Mouse (Mus musculus) CD4-positive helper T cell, adult 2 months (primary cell): Measurements from ENCODE around the gene Hist1h2an.

ENCODE experiments used
- DNase-seq: peaks from one replicate; pipeline ENCODE4 v3.0.0-alpha.2; 2012; ENCODE audit warnings: low read depth, missing footprints, low spot score

The Hist1h2an gene

GRCm38 (mm10) chr13:21783734-21784161 lies 3.3 kb downstream of the Hist1h2an start:
- peak; percentile 69 for DNase-seq

DNA sequence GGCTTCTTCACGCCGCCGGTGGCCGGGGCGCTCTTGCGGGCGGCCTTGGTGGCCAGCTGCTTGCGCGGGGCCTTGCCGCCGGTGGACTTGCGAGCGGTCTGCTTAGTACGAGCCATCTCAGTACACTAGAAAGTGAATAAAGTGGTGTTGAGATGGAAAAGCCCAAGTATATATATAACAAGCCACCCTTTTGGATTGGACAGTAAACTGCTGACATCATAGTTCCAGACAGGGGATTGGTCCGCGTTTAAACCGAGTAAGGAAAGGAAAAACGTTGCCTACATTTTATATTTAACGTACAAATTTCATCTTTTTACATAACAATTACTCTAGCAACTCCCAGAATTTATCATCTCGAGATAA lies 3.8 kb downstream of the Hist1h2an start, which contains the start of gene Hist1h3i:
Hist1h3i (minus strand) TSS at position 116 of the 363 bp plus-strand sequence.
- DNase-seq, result peak; percentile 89

DNA sequence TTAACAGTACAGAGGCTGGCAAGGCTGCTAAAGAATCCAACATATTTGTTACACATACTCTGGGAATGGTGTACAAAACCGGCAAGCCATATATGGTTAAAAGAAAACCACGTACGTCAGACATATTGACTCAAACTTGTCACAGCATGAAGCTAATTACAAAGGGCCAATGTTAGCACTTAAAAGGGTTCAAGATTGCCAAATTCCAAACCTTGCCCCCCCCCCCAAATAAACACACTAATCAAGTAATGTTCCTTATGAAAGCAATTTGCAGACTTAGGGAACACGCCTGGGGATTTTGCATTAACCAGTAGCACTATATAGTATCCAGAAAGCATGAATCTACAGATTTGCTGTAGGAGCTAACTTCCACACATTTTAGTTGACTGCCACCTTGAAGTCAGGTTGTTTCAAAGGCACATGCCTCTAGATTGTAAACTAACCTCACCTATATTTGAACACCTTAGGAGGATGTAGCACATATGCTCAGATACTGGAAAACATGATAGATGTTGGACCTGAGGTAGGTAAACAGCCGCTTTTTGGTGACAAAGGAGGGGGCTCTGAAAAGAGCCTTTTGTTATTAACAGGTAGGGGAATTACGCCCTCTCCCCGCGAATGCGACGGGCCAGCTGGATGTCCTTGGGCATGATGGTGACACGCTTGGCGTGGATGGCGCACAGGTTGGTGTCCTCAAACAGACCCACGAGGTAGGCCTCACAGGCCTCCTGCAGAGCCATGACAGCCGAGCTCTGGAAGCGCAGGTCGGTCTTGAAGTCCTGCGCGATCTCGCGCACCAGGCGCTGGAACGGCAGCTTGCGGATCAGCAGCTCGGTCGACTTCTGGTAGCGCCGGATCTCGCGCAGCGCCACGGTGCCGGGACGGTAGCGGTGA lies 4.4 kb downstream of the Hist1h2an start:
- peak; percentile 54 for DNase-seq

- DNase-seq, result no peak
Measured at GRCm38 (mm10) chr13:21781639-21782038, 5.4 kb downstream of the Hist1h2an start.

DNA sequence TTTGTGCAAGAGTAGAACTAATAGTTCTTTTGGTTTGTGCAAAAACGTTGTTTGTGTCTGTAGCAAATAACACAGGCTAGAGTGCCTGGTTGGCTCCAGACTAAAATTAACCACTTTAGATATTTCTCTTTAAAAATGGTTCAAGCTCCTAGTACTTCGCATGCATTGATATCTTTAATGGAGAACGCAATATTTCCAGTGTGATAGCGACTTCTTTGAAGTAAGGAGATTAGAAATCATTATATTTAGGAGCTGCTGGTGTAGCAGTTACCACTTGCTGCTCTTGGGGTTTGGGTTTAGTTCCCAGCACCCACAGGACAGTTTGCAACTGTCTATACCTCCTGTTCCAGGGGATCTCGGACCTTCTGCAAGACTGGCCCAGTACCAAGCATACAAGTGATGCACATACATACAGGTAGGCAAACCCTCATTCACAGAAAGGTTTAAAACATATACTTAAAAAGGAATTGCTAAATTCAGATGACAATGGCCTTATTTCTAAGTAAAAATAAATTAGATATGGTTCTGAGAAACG lies 5.9 kb downstream of the Hist1h2an start:
- no peak for DNase-seq

- peak; percentile 65 for DNase-seq
Measured at GRCm38 (mm10) chr13:21779767-21780731, 7.0 kb downstream of the Hist1h2an start, which contains the start of gene Hist1h1b. TSS of gene Hist1h1b (minus strand) at chr13:21780625.

DNA sequence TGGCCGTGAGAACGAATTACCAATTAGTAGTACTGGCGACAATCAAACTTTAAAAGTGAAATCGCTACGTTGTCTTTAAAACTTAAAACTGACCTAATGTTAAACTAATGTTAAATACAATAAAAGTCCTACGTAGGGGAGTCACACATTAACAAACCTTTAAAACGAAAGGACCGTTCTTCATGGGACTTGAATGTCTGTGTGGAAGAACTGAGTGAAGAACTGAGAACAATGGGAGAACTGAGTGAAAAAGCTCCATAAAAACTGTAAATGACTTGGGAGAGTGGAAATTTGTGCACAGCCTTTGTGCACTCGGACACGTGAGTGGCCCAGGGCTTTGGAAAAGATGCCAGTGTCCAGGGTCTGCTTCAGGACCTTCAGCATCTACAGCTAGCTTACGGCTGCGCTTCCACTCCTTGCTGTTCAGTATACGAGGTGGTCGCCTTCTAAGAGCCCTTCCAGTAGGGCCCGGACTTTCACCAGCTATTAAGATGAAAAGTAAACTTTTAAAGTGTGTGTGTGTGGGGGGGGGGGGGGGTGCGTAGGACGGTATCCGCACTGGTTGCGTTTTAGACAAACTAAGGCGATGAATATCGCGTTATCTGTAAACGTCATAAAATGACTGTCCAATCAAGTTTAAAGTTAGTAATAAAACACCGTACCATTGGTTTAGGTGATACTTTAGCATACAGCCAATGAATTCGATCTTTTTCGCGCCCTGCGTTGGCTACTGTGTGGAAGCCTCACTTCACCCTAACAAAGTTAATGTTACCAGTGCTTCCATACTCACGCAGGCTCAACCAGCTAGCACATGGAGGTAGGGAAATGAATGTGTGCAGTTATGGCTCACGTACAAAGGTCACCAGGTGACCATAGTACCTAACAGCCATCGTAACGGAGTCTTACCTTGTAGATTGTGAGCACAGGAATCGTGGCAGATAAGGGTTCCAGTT lies 7.9 kb downstream of the Hist1h2an start:
- DNase-seq, result peak; percentile 95

DNA sequence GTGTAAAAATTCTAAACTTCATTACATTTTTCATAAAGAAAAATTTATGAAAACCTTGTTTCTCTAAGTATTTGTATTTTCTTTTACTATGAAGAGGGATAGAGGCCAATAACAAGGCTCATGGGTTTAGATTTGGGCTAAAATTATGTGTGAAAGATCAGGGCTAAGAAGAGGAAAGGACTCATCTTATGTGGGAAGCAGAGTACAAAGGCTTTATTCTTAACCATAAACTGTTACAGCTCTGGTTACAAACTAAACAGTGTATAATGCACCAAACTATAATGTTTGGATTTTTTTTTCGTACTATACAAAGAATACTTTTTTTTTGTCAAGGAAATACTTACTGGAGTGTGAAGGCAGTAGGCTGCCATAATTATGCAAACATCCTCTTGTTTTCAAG lies 31.3 kb downstream of the Hist1h2an start:
- DNase-seq, result no peak

- peak; percentile 62 for DNase-seq
Measured at GRCm38 (mm10) chr13:21754294-21755001, 32.6 kb downstream of the Hist1h2an start.

DNA sequence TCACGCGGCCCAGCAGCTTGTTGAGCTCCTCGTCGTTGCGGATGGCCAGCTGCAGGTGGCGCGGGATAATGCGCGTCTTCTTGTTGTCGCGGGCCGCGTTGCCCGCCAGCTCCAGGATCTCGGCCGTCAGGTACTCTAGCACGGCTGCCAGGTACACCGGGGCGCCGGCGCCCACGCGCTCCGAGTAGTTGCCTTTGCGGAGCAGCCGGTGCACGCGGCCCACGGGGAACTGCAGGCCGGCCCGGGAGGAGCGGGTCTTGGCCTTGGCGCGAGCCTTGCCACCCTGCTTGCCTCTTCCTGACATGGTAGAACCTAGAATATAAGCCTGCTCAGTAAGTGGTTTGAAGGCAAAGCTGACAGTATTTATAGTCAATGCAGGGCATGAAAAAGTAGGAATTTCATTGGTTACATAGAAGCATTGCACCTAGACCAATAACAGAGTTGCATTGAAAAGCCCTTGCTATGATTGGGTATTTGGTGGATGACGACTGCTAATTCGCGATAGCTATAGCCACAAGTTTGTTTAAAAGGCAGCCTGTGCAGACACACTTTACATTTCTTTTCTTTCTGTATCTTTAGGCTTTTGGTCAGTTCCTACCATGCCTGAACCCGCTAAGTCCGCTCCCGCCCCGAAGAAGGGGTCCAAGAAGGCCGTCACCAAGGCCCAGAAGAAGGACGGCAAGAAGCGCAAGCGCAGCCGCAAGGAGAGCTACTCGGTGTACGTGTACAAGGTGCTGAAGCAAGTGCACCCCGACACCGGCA lies 33.3 kb downstream of the Hist1h2an start, which contains the start of the genes Hist1h2ak and Hist1h2bn:
Hist1h2ak (minus strand) TSS at position 304 of the 762 bp plus-strand sequence.
Hist1h2bn (plus strand) TSS at position 600 of the 762 bp plus-strand sequence.
- peak; percentile 92 for DNase-seq

DNA sequence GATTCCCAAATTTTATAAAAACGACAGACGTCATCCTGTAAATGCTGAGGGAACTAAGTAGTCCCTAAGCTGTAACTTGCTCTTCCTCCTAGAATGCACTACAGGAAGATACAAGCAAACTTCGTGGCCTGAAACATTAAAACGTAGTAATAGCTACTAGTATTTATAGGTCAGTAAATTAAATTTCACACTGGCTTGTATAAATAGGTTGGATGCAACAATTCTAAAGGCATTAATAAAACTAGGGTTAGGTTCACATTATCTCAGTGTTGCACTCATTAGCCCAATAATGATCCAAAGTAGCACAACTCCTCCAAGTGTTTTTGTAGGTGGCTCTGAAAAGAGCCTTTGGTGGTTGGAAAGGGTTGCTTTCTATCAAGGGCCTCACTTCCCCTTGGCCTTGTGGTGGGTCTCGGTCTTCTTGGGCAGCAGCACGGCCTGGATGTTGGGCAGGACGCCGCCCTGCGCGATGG lies 33.9 kb downstream of the Hist1h2an start:
- DNase-seq, result peak; percentile 15

DNA sequence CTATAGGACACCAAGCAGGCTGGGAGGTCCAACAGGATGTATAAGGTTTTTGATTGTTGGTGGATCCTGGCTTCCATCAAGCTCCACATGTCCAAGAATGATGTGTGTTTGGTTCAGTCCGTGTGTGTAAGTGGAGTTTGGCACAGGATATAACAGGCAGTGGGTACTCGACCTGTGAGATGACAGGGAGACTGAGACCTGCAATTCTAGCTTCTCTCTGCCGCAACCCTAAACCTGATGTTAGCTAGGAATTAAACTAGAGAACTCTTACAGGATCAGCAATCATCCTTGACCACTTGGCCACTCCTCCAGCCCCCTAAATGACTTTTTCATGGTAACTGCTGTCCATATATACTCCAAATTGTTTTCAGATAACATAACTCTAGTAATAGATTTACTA lies 34.7 kb downstream of the Hist1h2an start:
- DNase-seq, result no peak

GRCm38 (mm10) chr13:21751827-21752226 lies 35.2 kb downstream of the Hist1h2an start:
- no peak for DNase-seq

GRCm38 (mm10) chr13:21751417-21751816 lies 35.6 kb downstream of the Hist1h2an start:
- DNase-seq, result no peak

DNA sequence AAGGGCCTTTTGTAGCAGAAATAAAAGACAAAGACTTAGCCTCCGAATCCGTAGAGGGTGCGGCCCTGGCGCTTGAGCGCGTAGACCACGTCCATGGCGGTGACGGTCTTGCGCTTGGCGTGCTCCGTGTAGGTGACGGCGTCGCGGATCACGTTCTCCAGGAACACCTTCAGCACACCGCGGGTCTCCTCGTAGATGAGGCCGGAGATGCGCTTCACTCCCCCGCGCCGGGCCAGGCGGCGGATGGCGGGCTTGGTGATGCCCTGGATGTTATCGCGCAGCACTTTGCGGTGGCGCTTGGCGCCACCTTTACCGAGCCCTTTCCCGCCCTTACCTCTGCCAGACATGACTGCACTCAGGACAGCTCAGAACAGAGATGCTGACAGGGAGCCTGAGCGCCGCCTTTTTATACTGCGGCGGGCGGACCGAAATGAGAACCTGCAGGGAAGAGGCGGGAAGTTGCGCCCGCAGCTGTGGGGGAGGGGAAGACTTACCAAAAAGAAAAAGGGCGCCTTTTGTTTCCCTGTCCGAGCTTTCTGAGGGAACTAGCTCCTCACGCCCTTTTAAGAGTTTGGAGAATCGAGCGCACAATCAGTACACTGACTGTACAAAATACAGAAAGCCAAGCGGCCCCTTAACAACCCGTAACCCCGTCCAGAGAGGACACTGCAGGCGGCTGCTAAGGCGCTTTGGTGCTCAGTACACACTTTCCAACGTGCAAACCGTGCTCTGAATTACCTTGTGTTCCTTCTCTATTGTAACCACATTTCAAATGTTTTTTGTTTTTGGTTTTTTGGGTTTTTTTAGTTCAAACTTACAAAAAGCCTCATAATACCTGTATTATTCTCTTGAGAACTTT lies 36.6 kb downstream of the Hist1h2an start, which contains the start of gene Hist1h4k:
Hist1h4k (minus strand) TSS at position 347 of the 859 bp plus-strand sequence.
- peak; percentile 90 for DNase-seq

DNA sequence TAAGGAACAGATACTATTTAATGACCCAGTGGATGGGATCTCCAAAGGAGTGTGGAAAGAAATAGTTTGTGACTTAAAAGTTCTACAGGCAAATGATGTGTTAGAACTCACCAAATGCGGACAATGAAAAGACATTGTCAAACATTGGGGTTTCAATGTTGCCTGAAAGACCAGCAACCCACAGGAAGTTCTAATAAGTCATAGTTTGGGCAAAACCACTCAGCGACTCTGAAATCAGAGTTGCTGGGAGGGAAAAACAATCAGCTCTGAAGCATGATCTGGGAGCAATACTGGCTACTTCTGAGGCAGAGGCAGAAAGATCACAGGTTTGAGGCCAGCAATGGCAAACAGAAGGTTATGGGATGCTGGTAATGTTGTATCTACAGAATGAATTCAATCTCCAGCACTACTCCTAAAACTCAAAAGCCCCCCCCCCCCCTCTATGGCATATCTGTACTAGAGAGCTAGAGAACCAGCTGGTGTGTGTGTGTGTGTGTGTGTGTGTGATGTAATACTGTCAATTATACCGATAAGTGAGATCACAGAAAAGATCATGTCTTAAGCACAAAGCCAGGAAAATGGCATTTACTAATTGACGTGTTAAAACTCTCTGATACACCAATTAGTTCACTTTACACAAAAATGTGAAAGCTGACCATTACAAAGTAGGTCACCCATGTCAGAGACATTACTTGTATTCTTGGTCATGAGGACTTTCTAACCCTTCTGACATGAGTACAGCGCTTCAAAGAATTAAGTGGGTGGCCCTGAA lies 37.4 kb downstream of the Hist1h2an start:
- DNase-seq, result peak; percentile 56

DNA sequence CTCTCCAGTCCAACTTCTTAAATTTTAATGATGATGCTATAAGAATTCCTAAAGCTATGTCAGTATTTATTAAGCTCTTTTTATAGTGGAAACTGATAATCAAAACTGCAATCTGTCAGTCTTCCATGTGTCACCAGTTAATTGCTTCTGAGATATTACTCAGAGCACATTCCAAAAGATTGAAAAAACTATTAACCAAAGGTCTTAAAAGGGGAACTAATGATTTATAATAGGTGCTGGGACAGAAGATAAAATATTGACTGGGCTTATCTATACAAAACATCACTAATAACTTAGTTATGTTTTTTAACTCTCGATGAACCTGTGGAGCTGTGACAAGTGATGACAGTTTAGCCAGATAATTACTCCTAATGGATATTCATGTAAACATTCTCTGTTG lies 42.0 kb downstream of the Hist1h2an start:
- no peak for DNase-seq
